In genomic region chr2:73005611-73006515, GRCm38 (mm10) we compare ENCODE assay signal across 8 mouse cellular contexts. TPM values are rescaled to one million over a fixed set of nuclear protein-coding genes. Genes with fewer than 3 reads are reported as not detected.
DNase-seq lines count a peak whose midpoint lies in the region; TF ChIP-seq lines count a peak whose summit lies in the region.

No protein-coding gene starts in this region.

- no peaks in the 10 kb centered on the region for H3K36me3 ChIP-seq in heart, embryonic 10.5 days
- peaks cover 0 to 25% of the 10 kb centered on the region in 2 experiments; a peak in 2 of 4 replicates for H3K36me3 ChIP-seq in MEL (ENCODE audit: control insufficient read depth in 1 of 2, insufficient read depth in 2 of 2, low read length in 2 of 2)
- H3K36me3 ChIP-seq in macrophage (ENCODE audit: inconsistent target), result no peaks in the 10 kb centered on the region

- TF ChIP-seq RAD21 in MEL (IDR thresholded peaks at IDR 0.05; ENCODE audit: low read depth, low read length), result no peak

- intact Hi-C loops in heart, postnatal 10 days (cut with DNase I), result no loop called here

- no peaks in the 10 kb centered on the region for H3K27me3 ChIP-seq in heart, embryonic 10.5 days (ENCODE audit: insufficient read depth, poor library complexity, severe bottlenecking)
- H3K27me3 ChIP-seq in MEL (ENCODE audit: control insufficient read depth in 1 of 2, insufficient read depth in 2 of 2, low read length in 2 of 2), result no peaks in the 10 kb centered on the region

- TF ChIP-seq CTCF in MEL (IDR thresholded peaks at IDR 0.05 in 2 of 3, conservative IDR thresholded peaks at IDR 0.05 in 1 of 3; ENCODE audit: control insufficient read depth in 1 of 3, insufficient read depth in 1 of 3, low read depth in 2 of 3, low read length in 3 of 3, poor library complexity in 1 of 3, severe bottlenecking in 1 of 3), result no peak

- H3K9ac ChIP-seq in MEL (ENCODE audit: control insufficient read depth, low read depth, low read length, poor library complexity, severe bottlenecking), result peak overlapping the region; percentile 27; the same call in 1 of the 2 replicates

- peaks cover 33% of the 10 kb centered on the region for H3K4me1 ChIP-seq in heart, embryonic 10.5 days
- H3K4me1 ChIP-seq in MEL (ENCODE audit: control insufficient read depth in 1 of 2, insufficient read depth in 2 of 2, low read length in 2 of 2), result peaks cover 13 to 41% of the 10 kb centered on the region in 2 experiments

- H3K9me3 ChIP-seq in heart, embryonic 10.5 days, result peaks cover 6% of the 10 kb centered on the region
- no peaks in the 10 kb centered on the region for H3K9me3 ChIP-seq in MEL (replicated peaks; ENCODE audit: insufficient read depth, low read length)

- H3K79me2 ChIP-seq in MEL (ENCODE audit: control insufficient read depth, insufficient read depth, low read length, poor library complexity) (no peaks in the 10 kb centered on the region), macrophage (ENCODE audit: inconsistent target) (no peaks in the 10 kb centered on the region)

- TF ChIP-seq POLR2A in MEL (IDR thresholded peaks at IDR 0.05; ENCODE audit: control insufficient read depth in 1 of 2, insufficient read depth in 1 of 2, low read depth in 1 of 2, low read length in 2 of 2, poor library complexity in 1 of 2), result no peak

- DNase-seq in heart, embryonic 10.5 days (ENCODE audit: low spot score), result no peak
- DNase-seq in heart, postnatal 10 days, result no peak
- peak; percentile 66 for DNase-seq in MEL (ENCODE audit: low read depth, low spot score)
- DNase-seq in fibroblast of lung, adult 2 months (ENCODE audit: low read depth), result peak; percentile 63
- DNase-seq in frontal cortex, postnatal 25 days (ENCODE audit: low spot score in 2 of 2), result no peak
- no peak for DNase-seq in kidney, postnatal 36 days
- DNase-seq in lung, postnatal 25 days (ENCODE audit: low spot score), result no peak

- 58% methylated on average over 3 of the region's 3 CpGs for WGBS in heart, embryonic 10.5 days
- 23% methylated on average over 3 of the region's 3 CpGs for WGBS in macrophage (ENCODE audit: missing documents)

- H3K4me3 ChIP-seq in heart, embryonic 10.5 days, result no peak overlapping the region
- H3K4me3 ChIP-seq in MEL (ENCODE audit: control insufficient read depth in 1 of 2, insufficient read depth in 1 of 2, low read depth in 2 of 2, low read length in 2 of 2) (no peak overlapping the region), macrophage (ENCODE audit: inconsistent target) (no peak overlapping the region)

- peak; percentile 43 to 53 for TF ChIP-seq EP300 in MEL (IDR thresholded peaks at IDR 0.05; ENCODE audit: low read depth in 1 of 2, low read length in 2 of 2)

- H3K27ac ChIP-seq in heart, embryonic 10.5 days, result peak overlapping the region; percentile 37; the same call in 1 of the 2 replicates
- H3K27ac ChIP-seq in MEL (ENCODE audit: control insufficient read depth, low read depth, low read length) (peak overlapping the region; percentile 44), macrophage (peak overlapping the region; percentile 99)

TF ChIP-seq in MEL, 35 proteins besides CTCF, POLR2A, EP300 and RAD21:
- peak; percentile 51 for TF ChIP-seq GATA1 (IDR thresholded peaks at IDR 0.05; ENCODE audit: low read depth, low read length)
- TF ChIP-seq RCOR1 (IDR thresholded peaks at IDR 0.05; ENCODE audit: low read depth, low read length), result peak; percentile 20; the same call in 1 of the 2 replicates
- TF ChIP-seq USF1 (IDR thresholded peaks at IDR 0.05; ENCODE audit: low read depth, low read length), result no peak
- no peak for TF ChIP-seq ZNF384 (IDR thresholded peaks at IDR 0.05; ENCODE audit: low read depth, low read length)
- TF ChIP-seq CHD2 (IDR thresholded peaks at IDR 0.05; ENCODE audit: low read length), result no peak
- peak; percentile 31; the same call in 1 of the 2 replicates for TF ChIP-seq ETS1 (IDR thresholded peaks at IDR 0.05; ENCODE audit: low read depth, low read length)
- TF ChIP-seq NELFE (IDR thresholded peaks at IDR 0.05; ENCODE audit: low read depth, low read length), result no peak
- 0 out of 2 replicates have a peak, but pooled peaks have one; percentile 32 for TF ChIP-seq MXI1 (IDR thresholded peaks at IDR 0.05; ENCODE audit: low read depth, low read length)
- TF ChIP-seq BHLHE40 (IDR thresholded peaks at IDR 0.05; ENCODE audit: borderline replicate concordance, low read depth, low read length), result no peak
- TF ChIP-seq MYC (IDR thresholded peaks at IDR 0.05; ENCODE audit: low read depth, low read length), result no peak
TF ChIP-seq in MEL: peak in this region for 4.

RNA-seq across cellular contexts. Expression of gene Gm11084, which starts 19.3 kb away (rescaled TPM):
- not detected in 2 replicates for polyA plus RNA-seq in heart, embryonic 10.5 days (2016; fragmentation: Nextera tagmentation; extraction: Ambion mirVana)
- total RNA-seq in heart, postnatal 10 days (2021), result not detected
- total RNA-seq in MEL (2012; rRNA removed), result not detected in 2 replicates
- not detected for polyA plus RNA-seq in MEL (2012; ENCODE audit: insufficient read depth in 1 of 2, insufficient read length in 2 of 2, low read depth in 1 of 2, low replicate concordance in 2 of 2, missing spikeins in 1 of 2)
- total RNA-seq in macrophage (2018; cell fraction: chromatin; rRNA removed), result not detected
- total RNA-seq in macrophage (2018; cell fraction: cytosol; rRNA removed), result not detected
- not detected for total RNA-seq in macrophage (2018; cell fraction: nucleus; rRNA removed)
- not detected in 3 replicates for polyA plus RNA-seq in macrophage (2018)

RNA-seq across cellular contexts. Expression of gene Sp3, which starts 25.6 kb away (rescaled TPM):
- 33.0 and 39.6 TPM in 2 replicates for polyA plus RNA-seq in heart, embryonic 10.5 days (2016; fragmentation: Nextera tagmentation; extraction: Ambion mirVana)
- total RNA-seq in heart, postnatal 10 days (2021), result 10 to 100 TPM; 60.3 to 61.8 TPM
- 34.9 and 36.1 TPM in 2 replicates for total RNA-seq in MEL (2012; rRNA removed)
- 100 to 1,000 TPM in 1 of 2 experiments, 10 to 100 TPM in 1; 27.8 to 299 TPM for polyA plus RNA-seq in MEL (2012; ENCODE audit: insufficient read depth in 1 of 2, insufficient read length in 2 of 2, low read depth in 1 of 2, low replicate concordance in 2 of 2, missing spikeins in 1 of 2)
- total RNA-seq in macrophage (2018; cell fraction: chromatin; rRNA removed), result 100 to 1,000 TPM in 15 of 26 experiments, 10 to 100 TPM in 11; 30.7 to 237 (median 121) TPM
- total RNA-seq in macrophage (2018; cell fraction: cytosol; rRNA removed), result 10 to 100 TPM; 21.0 to 83.6 (median 68.2) TPM
- total RNA-seq in macrophage (2018; cell fraction: nucleus; rRNA removed), result 100 to 1,000 TPM in 11 of 26 experiments, 10 to 100 TPM in 15; 32.4 to 243 (median 74.9) TPM
- 49.5 to 59.1 TPM (median 51.3 TPM) in 3 replicates for polyA plus RNA-seq in macrophage (2018)

Comparison
In these comparisons a context has a peak if more than half of its experiments do, and no peak if none do; other contexts are left out.
1. DNase-seq: peak in MEL (single experiment) and fibroblast of lung, adult 2 months (single experiment); none in heart, embryonic 10.5 days (single experiment), heart, postnatal 10 days (0 of 2), frontal cortex, postnatal 25 days (0 of 2), kidney, postnatal 36 days (0 of 2) and lung, postnatal 25 days (single experiment).
2. H3K27ac ChIP-seq: peak in every context shown above with its lines; median percentile 99 in macrophage; 44 in MEL; 37 in heart, embryonic 10.5 days.